Mouse (Mus musculus): Measurements from ENCODE around the gene Gad1.

Gene Gad1

DNA sequence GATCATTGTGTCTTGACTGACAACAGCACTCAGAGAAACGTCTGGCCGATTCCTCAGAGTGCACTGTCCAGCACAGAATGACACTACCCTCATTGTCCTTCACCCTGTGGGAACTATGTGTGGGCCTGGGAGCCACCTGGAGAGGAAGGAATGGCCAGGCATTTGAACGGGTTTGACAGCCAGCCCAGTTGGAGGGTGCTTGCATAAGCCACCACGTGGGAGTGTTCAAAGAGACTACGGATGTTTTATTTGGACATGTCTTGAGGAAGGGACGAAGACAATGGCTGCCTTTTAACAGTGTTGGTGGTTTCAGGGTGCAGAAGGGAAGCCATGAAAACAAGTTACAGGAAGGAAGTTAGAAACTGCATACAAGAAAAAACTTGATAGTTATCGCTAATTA, 72.9 kb downstream of the Gad1 start:
- DNase-seq (ENCODE audit: extremely low spot score, low spot score) = no peak

DNA sequence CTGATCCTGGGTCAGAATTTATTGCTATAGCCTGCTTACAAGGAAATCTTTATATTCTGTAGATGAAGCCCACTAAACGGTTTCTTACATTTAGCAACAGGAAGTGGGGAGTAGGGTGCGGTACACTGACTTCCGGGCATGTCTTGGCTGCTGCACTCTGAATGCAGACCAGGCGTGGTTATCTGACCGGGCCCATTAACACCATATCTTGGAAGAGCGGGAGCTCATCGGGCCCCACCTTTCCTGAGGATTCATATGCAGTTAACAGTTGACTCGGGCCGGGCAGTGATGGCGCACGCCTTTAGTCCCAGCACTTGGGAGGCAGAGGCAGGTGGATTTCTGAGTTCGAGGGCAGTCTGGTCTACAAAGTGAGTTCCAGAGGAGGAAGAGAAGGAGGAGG, 75.5 kb downstream of the Gad1 start:
- DNase-seq (ENCODE audit: extremely low spot score, low spot score) = no peak

DNA sequence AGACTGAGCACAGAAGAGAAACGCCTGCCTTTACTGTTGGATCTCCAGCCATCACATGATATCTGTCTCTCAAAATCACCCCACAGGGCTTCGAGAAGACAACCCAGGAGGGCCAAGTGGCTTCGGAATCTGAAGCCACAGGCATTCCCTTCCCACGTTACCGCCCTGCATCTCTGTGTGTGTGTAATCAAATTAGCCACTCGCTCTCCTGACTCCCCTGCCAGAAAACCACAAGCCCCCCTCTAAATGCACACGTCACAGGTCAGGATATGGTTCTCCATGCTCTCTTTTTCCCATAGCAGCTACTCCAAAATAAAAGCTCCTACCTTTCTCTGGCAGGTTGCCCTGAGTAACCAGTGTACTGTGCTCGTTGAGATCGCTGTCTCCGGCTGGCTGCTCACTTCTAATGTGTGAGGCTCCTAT, 76.5 kb downstream of the Gad1 start:
- no peak for DNase-seq (ENCODE audit: extremely low spot score, low spot score)

DNA sequence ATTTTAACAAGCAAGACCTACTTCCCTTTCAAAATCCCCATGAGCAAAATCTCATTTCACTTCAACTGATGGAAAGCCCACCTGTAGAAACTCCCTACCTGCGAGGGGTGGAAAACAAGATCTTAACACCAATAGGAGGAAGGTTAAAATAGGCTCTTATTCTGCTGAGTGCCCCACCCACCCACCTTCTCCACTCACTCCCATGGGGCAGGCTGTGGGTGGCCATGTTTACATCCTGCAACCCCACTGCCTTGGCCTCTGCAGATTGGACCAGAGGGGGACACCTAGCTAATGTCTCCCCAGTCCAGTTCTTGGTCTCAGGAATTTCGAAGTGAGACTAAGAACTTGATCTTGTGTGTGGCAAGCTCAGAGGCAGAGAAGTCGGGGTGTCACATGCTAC, 77.0 kb downstream of the Gad1 start:
- DNase-seq (ENCODE audit: extremely low spot score, low spot score) = no peak

DNA sequence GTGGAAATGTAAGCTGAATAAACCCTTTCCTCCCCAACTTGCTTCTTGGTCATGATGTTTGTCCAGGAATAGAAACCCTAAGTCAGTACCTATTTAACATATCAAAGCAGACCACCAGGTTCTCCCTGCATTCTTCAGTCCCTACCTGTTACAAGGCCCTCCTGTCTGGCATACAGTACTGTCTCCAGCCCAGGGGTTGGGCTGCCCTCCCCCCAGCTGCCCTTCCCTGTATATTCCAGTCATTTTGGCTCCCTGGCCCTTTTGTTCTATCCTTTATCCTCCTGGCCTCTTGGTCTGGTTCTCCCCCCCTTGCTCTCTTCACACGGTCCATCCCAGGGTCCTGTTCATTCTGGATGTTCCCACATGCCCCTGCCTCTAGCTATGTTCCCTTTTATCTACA, 78.4 kb downstream of the Gad1 start:
- no peak for DNase-seq (ENCODE audit: extremely low spot score, low spot score)

DNA sequence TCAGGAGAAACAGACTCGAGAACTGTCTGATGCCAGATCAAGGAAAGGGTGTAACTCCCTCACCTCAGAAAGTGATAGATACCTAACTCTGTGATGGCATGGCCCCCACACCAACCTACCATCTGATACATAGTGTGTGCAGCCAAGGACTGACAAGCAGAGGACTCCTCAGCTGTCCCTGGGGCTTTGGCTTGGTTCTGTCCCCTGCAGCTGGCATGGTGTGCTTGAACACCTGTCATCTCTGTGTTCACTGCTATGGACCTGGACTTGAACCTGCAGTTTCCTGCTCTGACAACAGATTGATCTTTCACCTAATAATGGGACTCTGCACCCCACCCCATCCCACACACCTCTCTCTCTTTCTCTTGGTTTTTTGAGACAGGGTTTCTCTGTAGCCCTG, 79.5 kb downstream of the Gad1 start:
- DNase-seq (ENCODE audit: extremely low spot score, low spot score) = no peak

DNA sequence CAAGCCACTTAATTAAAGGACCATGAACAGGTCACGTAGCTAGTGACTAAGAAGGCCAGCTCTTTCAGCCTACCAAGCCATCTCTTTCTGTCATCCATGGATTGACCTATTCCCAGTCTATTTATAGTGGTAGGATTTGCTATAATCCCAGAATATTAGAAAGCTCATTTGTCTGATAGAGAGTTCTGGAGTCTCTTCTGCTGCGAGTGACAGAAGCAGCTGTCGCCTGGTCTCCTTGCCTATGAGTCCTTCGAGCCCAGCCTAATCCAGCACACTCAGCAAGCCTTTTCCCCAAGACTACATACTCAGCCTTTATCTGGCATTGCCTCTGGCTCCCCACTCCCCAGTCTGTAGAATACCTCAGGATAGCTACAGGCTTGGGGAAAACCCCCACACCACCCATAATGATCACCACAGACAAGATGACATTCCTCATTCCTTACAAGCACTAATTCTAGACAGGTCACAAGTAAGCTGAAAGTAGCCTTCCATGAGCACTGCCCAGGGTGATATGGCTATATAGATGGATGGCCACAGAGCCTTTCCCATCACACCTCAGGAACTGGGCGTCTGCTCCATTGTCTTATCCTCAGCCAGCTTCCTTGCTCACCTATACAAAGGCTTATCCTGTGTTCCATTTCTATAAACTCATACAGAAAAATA, 81.3 kb downstream of the Gad1 start:
- DNase-seq (ENCODE audit: extremely low spot score, low spot score) = no peak

DNA sequence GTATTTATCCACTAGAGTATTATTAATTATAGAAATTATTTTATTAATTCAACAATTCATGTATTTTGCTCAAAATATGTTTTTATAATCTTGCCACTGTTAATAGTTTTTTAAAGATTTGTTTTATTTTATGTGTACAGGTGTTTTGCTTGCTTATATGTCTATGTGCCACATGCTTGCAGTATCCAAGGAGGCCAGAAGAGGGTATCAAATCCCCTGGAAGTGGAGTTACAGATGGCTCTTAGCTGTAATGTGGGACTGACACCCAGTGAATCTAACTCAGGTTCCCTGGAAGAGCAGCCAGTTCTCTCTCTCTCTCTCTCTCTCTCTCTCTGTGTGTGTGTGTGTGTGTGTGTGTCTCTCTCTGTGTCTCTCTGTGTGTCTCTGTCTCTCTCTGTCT, 88.1 kb downstream of the Gad1 start:
- DNase-seq (ENCODE audit: extremely low spot score, low spot score) = no peak

DNA sequence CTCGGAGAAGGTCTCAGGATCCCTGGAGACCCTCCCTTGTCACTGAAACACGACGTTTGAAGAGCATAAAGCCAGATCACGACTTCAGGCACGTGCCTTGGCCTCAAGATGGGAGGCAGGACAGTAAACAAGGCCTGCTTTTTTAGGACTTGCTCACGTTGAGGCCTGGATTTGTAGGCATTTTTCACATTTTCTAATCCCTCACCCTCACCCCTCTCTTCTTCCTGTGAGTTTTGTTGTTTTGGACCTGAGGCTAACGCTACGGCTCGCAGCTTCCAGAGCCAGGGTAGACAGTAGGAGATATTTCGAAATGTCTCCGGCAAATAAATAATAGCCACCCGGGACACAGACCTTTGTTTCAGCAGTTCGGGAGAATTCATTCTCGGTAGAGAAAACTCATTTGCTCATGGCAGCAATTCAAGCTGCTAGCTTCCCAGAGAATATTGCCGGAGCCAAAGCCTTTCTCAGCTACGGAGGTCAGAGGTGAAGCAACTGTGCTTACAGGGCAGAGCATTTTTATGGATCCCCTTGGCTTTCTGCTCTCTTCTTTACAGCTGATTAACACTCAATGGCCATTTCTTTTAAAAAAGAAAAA, 90.2 kb downstream of the Gad1 start:
- DNase-seq (ENCODE audit: extremely low spot score, low spot score) = no peak

DNA sequence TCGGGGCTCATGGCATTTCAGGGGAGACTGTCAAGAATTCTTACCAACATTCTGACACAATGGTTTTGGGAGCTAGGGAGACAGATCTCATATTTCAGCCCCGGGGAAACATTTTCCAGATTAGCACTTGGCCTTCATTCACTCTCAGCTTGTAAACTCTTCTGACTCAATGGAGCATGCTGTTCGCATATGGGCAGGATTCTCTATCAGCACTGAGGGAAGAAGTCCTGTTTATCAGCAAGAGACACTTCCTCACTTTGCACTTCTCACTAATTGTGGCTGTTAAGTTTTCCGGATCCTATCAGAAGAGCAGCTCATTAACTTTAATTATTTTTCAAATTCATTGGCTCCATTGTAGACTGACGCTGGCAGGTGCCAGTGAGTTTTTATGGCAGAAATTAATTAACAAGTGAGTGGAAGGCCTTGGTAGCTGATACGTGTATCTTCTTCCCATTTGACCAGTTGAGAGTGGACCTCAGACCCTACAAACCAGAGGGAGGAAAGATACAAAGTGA, 92.5 kb downstream of the Gad1 start:
- no peak for DNase-seq (ENCODE audit: extremely low spot score, low spot score)

DNA sequence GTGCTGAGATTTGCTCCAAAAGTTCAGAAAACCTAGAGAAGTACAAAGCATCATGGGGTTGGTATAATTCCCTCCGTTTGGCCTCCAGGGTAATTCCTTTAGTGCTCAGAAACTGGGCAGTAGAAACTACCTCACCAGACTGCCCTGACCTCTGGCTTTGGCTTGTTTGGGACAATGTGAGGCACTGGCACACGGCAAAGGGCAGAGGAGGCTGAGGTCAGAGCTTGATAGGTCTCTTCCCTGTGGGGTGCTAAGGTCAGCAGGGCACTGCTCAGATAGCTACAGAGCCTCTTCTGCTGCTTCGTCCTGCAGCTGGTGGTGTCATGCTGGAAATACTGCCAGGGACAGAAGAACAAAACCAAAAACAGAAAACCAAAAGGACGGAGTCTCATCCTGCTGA, 94.8 kb downstream of the Gad1 start:
- DNase-seq (ENCODE audit: extremely low spot score, low spot score) = no peak

DNA sequence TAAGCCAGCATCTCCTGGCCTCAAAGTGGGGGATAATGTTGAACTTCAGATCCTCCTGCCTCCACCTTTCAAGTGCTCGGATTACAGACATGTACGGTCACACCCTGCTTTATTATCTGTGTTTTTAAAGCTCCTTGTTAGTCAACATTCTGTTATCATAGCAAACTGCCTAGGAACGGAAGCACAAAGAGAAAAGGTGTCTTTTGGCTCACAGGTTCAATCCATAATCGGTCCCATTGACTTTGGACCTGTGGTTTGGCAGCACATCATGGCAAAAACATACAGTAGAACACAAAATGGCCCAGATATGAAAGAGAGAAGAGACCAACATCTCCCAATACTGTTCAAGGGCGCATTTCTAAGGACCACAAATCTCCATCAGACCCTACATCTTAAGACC, 95.4 kb downstream of the Gad1 start:
- DNase-seq (ENCODE audit: extremely low spot score, low spot score) = no peak

DNA sequence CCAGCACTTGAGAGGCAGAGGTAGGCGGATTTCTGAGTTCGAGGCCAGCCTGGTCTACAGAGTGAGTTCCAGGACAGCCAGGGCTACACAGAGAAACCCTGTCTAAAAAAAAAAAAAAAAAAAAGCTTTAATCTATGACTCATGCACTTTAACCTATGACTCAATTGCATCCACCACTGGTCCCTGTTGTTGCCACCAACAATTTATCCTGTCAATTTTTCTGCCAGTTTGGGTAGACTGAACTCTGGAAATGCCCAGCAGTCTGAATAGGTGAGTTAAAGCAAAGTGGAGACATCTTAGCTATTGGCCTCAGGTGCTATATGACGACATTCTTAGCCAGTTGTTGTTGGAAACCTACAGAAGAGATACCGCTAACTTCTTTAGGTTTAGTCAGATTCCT, 96.6 kb downstream of the Gad1 start:
- DNase-seq (ENCODE audit: extremely low spot score, low spot score) = no peak
